8 mouse cellular contexts compared by ENCODE assay signal in genomic region chr19:31073959-31074716, GRCm38 (mm10). TPM values are rescaled to one million over a fixed set of nuclear protein-coding genes. Genes with fewer than 3 reads are reported as not detected.
DNase-seq lines count a peak whose midpoint lies in the region; ATAC-seq lines count a peak whose summit lies in the region.

No protein-coding gene starts in this region.

- H3K4me3 ChIP-seq in heart, embryonic 13.5 days: peak overlapping the region; percentile 30
- H3K4me3 ChIP-seq in embryonic facial prominence, embryonic 12.5 days: 0 out of 2 replicates have a peak overlapping the region, but pooled peaks have one; percentile 12
- H3K4me3 ChIP-seq in hindbrain, embryonic 15.5 days: peak overlapping the region; percentile 11; the same call in 1 of the 2 replicates
- no peak overlapping the region for H3K4me3 ChIP-seq in neural tube, embryonic 12.5 days
- no peak overlapping the region for H3K4me3 ChIP-seq in liver, embryonic 12.5 days

- no peaks in the 10 kb centered on the region for H3K9me3 ChIP-seq in heart, embryonic 13.5 days
- H3K9me3 ChIP-seq in embryonic facial prominence, embryonic 12.5 days: no peaks in the 10 kb centered on the region
- H3K9me3 ChIP-seq in hindbrain, embryonic 15.5 days: no peaks in the 10 kb centered on the region
- H3K9me3 ChIP-seq in neural tube, embryonic 12.5 days: no peaks in the 10 kb centered on the region
- H3K9me3 ChIP-seq in liver, embryonic 12.5 days (replicated peaks): no peaks in the 10 kb centered on the region

- peak overlapping the region; percentile 31 for H3K27ac ChIP-seq in heart, embryonic 13.5 days (replicated peaks)
- H3K27ac ChIP-seq in embryonic facial prominence, embryonic 12.5 days: peak overlapping the region; percentile 72
- H3K27ac ChIP-seq in hindbrain, embryonic 15.5 days (replicated peaks): peak overlapping the region; percentile 22
- no peak overlapping the region for H3K27ac ChIP-seq in neural tube, embryonic 12.5 days
- no peak overlapping the region for H3K27ac ChIP-seq in liver, embryonic 12.5 days

- ATAC-seq in heart, embryonic 13.5 days (ENCODE audit: extremely low read depth, insufficient number of reproducible peaks, low FRiP score, low TSS enrichment): no peak
- peak; percentile 69; the same call in 1 of the 2 replicates for ATAC-seq in embryonic facial prominence, embryonic 12.5 days (ENCODE audit: insufficient number of reproducible peaks, insufficient read depth, low FRiP score, low TSS enrichment)
- ATAC-seq in hindbrain, embryonic 15.5 days (ENCODE audit: low FRiP score, low read depth): peak; percentile 69
- ATAC-seq in neural tube, embryonic 12.5 days (ENCODE audit: low FRiP score, low read depth): peak; percentile 84
- no peak for ATAC-seq in erythroblast, adult 5-6 weeks (replicated peaks; ENCODE audit: low FRiP score, poor library complexity, severe bottlenecking)
- no peak for ATAC-seq in liver, embryonic 12.5 days

- no peaks in the 10 kb centered on the region for H3K36me3 ChIP-seq in heart, embryonic 13.5 days
- H3K36me3 ChIP-seq in embryonic facial prominence, embryonic 12.5 days: no peaks in the 10 kb centered on the region
- no peaks in the 10 kb centered on the region for H3K36me3 ChIP-seq in hindbrain, embryonic 15.5 days
- H3K36me3 ChIP-seq in neural tube, embryonic 12.5 days: no peaks in the 10 kb centered on the region
- H3K36me3 ChIP-seq in liver, embryonic 12.5 days: no peaks in the 10 kb centered on the region

- 48% methylated on average over 24 of the region's 24 CpGs for WGBS in heart, embryonic 13.5 days
- 32% methylated on average over 24 of the region's 24 CpGs for WGBS in embryonic facial prominence, embryonic 12.5 days
- 39% methylated on average over 24 of the region's 24 CpGs for WGBS in hindbrain, embryonic 15.5 days
- 44% methylated on average over 24 of the region's 24 CpGs for WGBS in neural tube, embryonic 12.5 days
- 64% methylated on average over 24 of the region's 24 CpGs for WGBS in liver, embryonic 12.5 days (ENCODE audit: insufficient replicate concordance)

- no peaks in the 10 kb centered on the region for H3K27me3 ChIP-seq in heart, embryonic 13.5 days (replicated peaks)
- H3K27me3 ChIP-seq in embryonic facial prominence, embryonic 12.5 days: no peaks in the 10 kb centered on the region
- no peaks in the 10 kb centered on the region for H3K27me3 ChIP-seq in hindbrain, embryonic 15.5 days
- H3K27me3 ChIP-seq in neural tube, embryonic 12.5 days (replicated peaks): no peaks in the 10 kb centered on the region
- H3K27me3 ChIP-seq in liver, embryonic 12.5 days (replicated peaks): 0 out of 2 replicates have a peak, but pooled peaks cover 6% of the 10 kb centered on the region

- DNase-seq in heart, postnatal 4 days: no peak
- no peak for DNase-seq in cerebellum, postnatal 25 days

- H3K9ac ChIP-seq in heart, embryonic 13.5 days: peak overlapping the region; percentile 70
- H3K9ac ChIP-seq in embryonic facial prominence, embryonic 12.5 days: peak overlapping the region; percentile 27; the same call in 1 of the 2 replicates
- H3K9ac ChIP-seq in hindbrain, embryonic 15.5 days: no peak overlapping the region
- H3K9ac ChIP-seq in neural tube, embryonic 12.5 days: no peak overlapping the region
- no peak overlapping the region for H3K9ac ChIP-seq in liver, embryonic 12.5 days

- peaks cover 10% of the 10 kb centered on the region for H3K4me1 ChIP-seq in heart, embryonic 13.5 days
- 0 out of 2 replicates have a peak, but pooled peaks cover 7% of the 10 kb centered on the region for H3K4me1 ChIP-seq in embryonic facial prominence, embryonic 12.5 days
- peaks cover 11% of the 10 kb centered on the region for H3K4me1 ChIP-seq in hindbrain, embryonic 15.5 days (replicated peaks)
- peaks cover 7% of the 10 kb centered on the region; the same call in 1 of the 2 replicates for H3K4me1 ChIP-seq in neural tube, embryonic 12.5 days
- no peaks in the 10 kb centered on the region for H3K4me1 ChIP-seq in liver, embryonic 12.5 days

- peak overlapping the region; percentile 63 for H3K4me2 ChIP-seq in heart, embryonic 13.5 days
- H3K4me2 ChIP-seq in embryonic facial prominence, embryonic 12.5 days (replicated peaks): peak overlapping the region; percentile 36
- peak overlapping the region; percentile 46 for H3K4me2 ChIP-seq in hindbrain, embryonic 15.5 days
- H3K4me2 ChIP-seq in neural tube, embryonic 12.5 days (replicated peaks): peak overlapping the region; percentile 39
- H3K4me2 ChIP-seq in liver, embryonic 12.5 days: no peak overlapping the region

RNA-seq across cellular contexts. Expression of gene Cstf2t, which starts 8.5 kb away (rescaled TPM):
- 30.4 and 33.2 TPM in 2 replicates for polyA plus RNA-seq in heart, embryonic 13.5 days (2015; fragmentation: Nextera tagmentation; extraction: Ambion mirVana)
- 10 to 100 TPM; 38.7 to 39.0 TPM for total RNA-seq in heart, postnatal 4 days (2021)
- polyA plus RNA-seq in embryonic facial prominence, embryonic 12.5 days (2016; fragmentation: Nextera tagmentation; extraction: Ambion mirVana): 74.9 and 78.5 TPM in 2 replicates
- 70.9 and 73.6 TPM in 2 replicates for polyA plus RNA-seq in hindbrain, embryonic 15.5 days (2015; fragmentation: Nextera tagmentation; extraction: Ambion mirVana)
- polyA plus RNA-seq in neural tube, embryonic 12.5 days (2016; fragmentation: Nextera tagmentation; extraction: Ambion mirVana): 75.9 and 79.0 TPM in 2 replicates
- total RNA-seq in erythroblast, adult 5-6 weeks (2015; ENCODE audit: low replicate concordance): 4.0 and 5.6 TPM in 2 replicates
- total RNA-seq in erythroblast, adult 5-6 weeks (2017; ENCODE audit: low replicate concordance): 8.4 and 8.5 TPM in 2 replicates
- polyA plus RNA-seq in liver, embryonic 12.5 days (2016; fragmentation: Nextera tagmentation; extraction: Ambion mirVana): 21.3 and 22.1 TPM in 2 replicates

Comparison
In these comparisons a context has a peak if more than half of its experiments do, and no peak if none do; other contexts are left out.
1. ATAC-seq: peak in embryonic facial prominence, embryonic 12.5 days (single experiment), hindbrain, embryonic 15.5 days (single experiment) and neural tube, embryonic 12.5 days (single experiment); none in heart, embryonic 13.5 days (single experiment), erythroblast, adult 5-6 weeks (single experiment) and liver, embryonic 12.5 days (single experiment).
2. H3K27ac ChIP-seq: peak in heart, embryonic 13.5 days (single experiment), embryonic facial prominence, embryonic 12.5 days (single experiment) and hindbrain, embryonic 15.5 days (single experiment); none in neural tube, embryonic 12.5 days (single experiment) and liver, embryonic 12.5 days (single experiment).
3. H3K4me3 ChIP-seq: peak in heart, embryonic 13.5 days (single experiment), embryonic facial prominence, embryonic 12.5 days (single experiment) and hindbrain, embryonic 15.5 days (single experiment); none in neural tube, embryonic 12.5 days (single experiment) and liver, embryonic 12.5 days (single experiment).
4. H3K9ac ChIP-seq: peak in heart, embryonic 13.5 days (single experiment) and embryonic facial prominence, embryonic 12.5 days (single experiment); none in hindbrain, embryonic 15.5 days (single experiment), neural tube, embryonic 12.5 days (single experiment) and liver, embryonic 12.5 days (single experiment).